Mouse (Mus musculus): ENCODE measurements around the gene Nsun2.

GRCm38 (mm10) chr13:69577181-69577834, 43.8 kb downstream of the Nsun2 start:
- TF ChIP-seq POLR2A (IDR thresholded peaks at IDR 0.05; ENCODE audit: low read depth, low read length) (no peak), CTCF (IDR thresholded peaks at IDR 0.05; ENCODE audit: borderline replicate concordance, insufficient read depth, low read length) (no peak)

Measured in embryonic fibroblast, embryonic 13.5 days (primary cell).